Mouse (Mus musculus): ENCODE measurements around the gene Supt6. TPM values are rescaled to one million over a fixed set of nuclear protein-coding genes. Genes with fewer than 3 reads are reported as not detected.
"Not testable (repeated sequence)": the region's sequence is repeated elsewhere in the genome, so short reads cannot be mapped to it uniquely, and the experiment has no call there.

Gene Supt6
- total RNA-seq, 2 experiments from 2014 or later, result 51.1 to 52.5 TPM

GRCm38 (mm10) chr11:78188331-78189233 lies 57.2 kb downstream of the Supt6 start, which contains the start of gene Rab34:
Gene Rab34 (plus strand): TSS chr11:78188430.
- no peak for ATAC-seq (replicated peaks; ENCODE audit: low FRiP score, low TSS enrichment, poor library complexity, severe bottlenecking)

- ATAC-seq (replicated peaks; ENCODE audit: low FRiP score, low TSS enrichment, poor library complexity, severe bottlenecking), result not testable (repeated sequence)
These were observed 61.1 kb downstream of the Supt6 start for GRCm38 (mm10) chr11:78184702-78185101.

- no peak for ATAC-seq (replicated peaks; ENCODE audit: low FRiP score, low TSS enrichment, poor library complexity, severe bottlenecking)
These were observed 61.8 kb downstream of the Supt6 start for GRCm38 (mm10) chr11:78183884-78184514.

- peak; percentile 75 for ATAC-seq (replicated peaks; ENCODE audit: low FRiP score, low TSS enrichment, poor library complexity, severe bottlenecking)
These were observed 62.6 kb downstream of the Supt6 start, which contains the start of gene Rpl23a for GRCm38 (mm10) chr11:78182961-78183844. Gene Rpl23a (minus strand): TSS chr11:78183584.

- no peak for ATAC-seq (replicated peaks; ENCODE audit: low FRiP score, low TSS enrichment, poor library complexity, severe bottlenecking)
These were observed 63.3 kb downstream of the Supt6 start for GRCm38 (mm10) chr11:78182450-78182849.

GRCm38 (mm10) chr11:78181830-78182357 lies 63.9 kb downstream of the Supt6 start:
- no peak for ATAC-seq (replicated peaks; ENCODE audit: low FRiP score, low TSS enrichment, poor library complexity, severe bottlenecking)

- no peak for ATAC-seq (replicated peaks; ENCODE audit: low FRiP score, low TSS enrichment, poor library complexity, severe bottlenecking)
These were observed 65.6 kb downstream of the Supt6 start for GRCm38 (mm10) chr11:78180081-78180761.

GRCm38 (mm10) chr11:78179438-78179999 lies 66.3 kb downstream of the Supt6 start:
- ATAC-seq (replicated peaks; ENCODE audit: low FRiP score, low TSS enrichment, poor library complexity, severe bottlenecking), result no peak

- ATAC-seq (replicated peaks; ENCODE audit: low FRiP score, low TSS enrichment, poor library complexity, severe bottlenecking), result no peak
These were observed 66.8 kb downstream of the Supt6 start for GRCm38 (mm10) chr11:78178859-78179437.

GRCm38 (mm10) chr11:78177903-78178858 lies 67.6 kb downstream of the Supt6 start:
- peak; percentile 64 for ATAC-seq (replicated peaks; ENCODE audit: low FRiP score, low TSS enrichment, poor library complexity, severe bottlenecking)

GRCm38 (mm10) chr11:78177437-78177836 lies 68.3 kb downstream of the Supt6 start:
- no peak for ATAC-seq (replicated peaks; ENCODE audit: low FRiP score, low TSS enrichment, poor library complexity, severe bottlenecking)

GRCm38 (mm10) chr11:78176905-78177331 lies 68.9 kb downstream of the Supt6 start:
- ATAC-seq (replicated peaks; ENCODE audit: low FRiP score, low TSS enrichment, poor library complexity, severe bottlenecking), result no peak

GRCm38 (mm10) chr11:78176402-78176862 lies 69.4 kb downstream of the Supt6 start, which contains the start of the genes Nek8 and Tlcd1:
Gene Nek8 (minus strand): TSS chr11:78176675.
Gene Tlcd1 (plus strand): TSS chr11:78176711.
- peak; percentile 33 for ATAC-seq (replicated peaks; ENCODE audit: low FRiP score, low TSS enrichment, poor library complexity, severe bottlenecking)

- peak; percentile 56 for ATAC-seq (replicated peaks; ENCODE audit: low FRiP score, low TSS enrichment, poor library complexity, severe bottlenecking)
These were observed 69.9 kb downstream of the Supt6 start for GRCm38 (mm10) chr11:78175771-78176401.

- ATAC-seq (replicated peaks; ENCODE audit: low FRiP score, low TSS enrichment, poor library complexity, severe bottlenecking), result no peak
These were observed 71.3 kb downstream of the Supt6 start for GRCm38 (mm10) chr11:78174506-78174905.

GRCm38 (mm10) chr11:78172748-78173383 lies 72.9 kb downstream of the Supt6 start:
- ATAC-seq (replicated peaks; ENCODE audit: low FRiP score, low TSS enrichment, poor library complexity, severe bottlenecking), result no peak

All from megakaryocyte-erythroid progenitor cell, adult 5-6 weeks (primary cell).